Mouse (Mus musculus) naive thymus-derived CD4-positive, alpha-beta T cell, adult 2 months (primary cell): Measurements from ENCODE around the gene Ascc1.
"Not testable (repeated sequence)": the region's sequence is repeated elsewhere in the genome, so short reads cannot be mapped to it uniquely, and the experiment has no call there.

ENCODE experiments used
- DNase-seq: peaks from one replicate; pipeline ENCODE4 v3.0.0-alpha.2; 2011; ENCODE audit warnings: low read depth

The Ascc1 gene

GRCm38 (mm10) chr10:60116997-60117396 is 114.4 kb downstream of the Ascc1 start:
- DNase-seq, result no peak

DNA sequence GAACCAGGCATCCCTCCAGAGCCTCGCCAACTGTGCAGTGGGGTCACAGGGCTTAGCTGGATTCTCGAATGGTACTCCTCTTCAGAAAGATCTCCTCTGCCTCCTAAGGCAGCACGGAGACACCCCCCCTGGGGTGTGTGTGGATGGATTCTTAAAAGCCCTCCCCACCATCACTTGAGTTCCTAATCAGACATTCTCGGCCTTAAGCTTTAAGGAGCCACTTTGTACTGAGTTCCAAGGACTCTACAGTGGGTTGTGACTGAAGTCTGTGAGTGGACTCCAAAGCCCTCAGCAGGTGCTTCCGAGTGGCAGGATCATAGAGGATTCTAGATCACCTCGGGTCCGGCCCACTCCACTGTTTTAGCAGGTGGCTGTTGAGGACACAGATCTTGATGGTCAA is 115.9 kb downstream of the Ascc1 start:
- DNase-seq, result no peak

- no peak for DNase-seq
Observed at GRCm38 (mm10) chr10:60120630-60121029, 118.0 kb downstream of the Ascc1 start.

- DNase-seq, result peak; percentile 27
Observed at GRCm38 (mm10) chr10:60124078-60124477, 121.5 kb downstream of the Ascc1 start.

GRCm38 (mm10) chr10:60125529-60126327 is 123.1 kb downstream of the Ascc1 start:
- DNase-seq, result peak; percentile 30

- no peak for DNase-seq
Observed at GRCm38 (mm10) chr10:60128287-60128686, 125.7 kb downstream of the Ascc1 start.

GRCm38 (mm10) chr10:60130504-60130903 is 127.9 kb downstream of the Ascc1 start:
- no peak for DNase-seq

- DNase-seq, result no peak
Observed at GRCm38 (mm10) chr10:60133501-60133900, 130.9 kb downstream of the Ascc1 start.

- DNase-seq, result no peak
Observed at GRCm38 (mm10) chr10:60134201-60134600, 131.6 kb downstream of the Ascc1 start.

- DNase-seq, result not testable (repeated sequence)
Observed at GRCm38 (mm10) chr10:60136010-60136409, 133.4 kb downstream of the Ascc1 start.

DNA sequence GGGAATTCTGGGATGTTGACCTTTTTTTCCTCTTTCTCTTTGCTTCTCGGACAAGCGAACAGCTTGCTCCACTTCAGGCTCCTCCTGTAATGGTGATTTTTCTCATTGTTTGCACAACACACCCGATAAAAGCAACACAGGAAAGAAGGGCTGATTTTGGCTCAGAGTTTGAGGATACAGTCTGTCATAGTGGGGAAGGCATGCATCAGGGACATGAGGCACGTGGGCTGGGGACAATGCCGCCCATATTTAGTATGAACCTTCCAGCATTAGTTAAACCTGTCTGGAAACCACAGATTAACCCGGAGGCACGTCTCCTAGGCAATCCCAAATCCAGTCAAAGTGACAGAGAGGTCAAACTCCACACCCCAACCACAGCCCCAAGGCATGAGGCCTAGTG is 134.3 kb downstream of the Ascc1 start:
- DNase-seq, result no peak

DNA sequence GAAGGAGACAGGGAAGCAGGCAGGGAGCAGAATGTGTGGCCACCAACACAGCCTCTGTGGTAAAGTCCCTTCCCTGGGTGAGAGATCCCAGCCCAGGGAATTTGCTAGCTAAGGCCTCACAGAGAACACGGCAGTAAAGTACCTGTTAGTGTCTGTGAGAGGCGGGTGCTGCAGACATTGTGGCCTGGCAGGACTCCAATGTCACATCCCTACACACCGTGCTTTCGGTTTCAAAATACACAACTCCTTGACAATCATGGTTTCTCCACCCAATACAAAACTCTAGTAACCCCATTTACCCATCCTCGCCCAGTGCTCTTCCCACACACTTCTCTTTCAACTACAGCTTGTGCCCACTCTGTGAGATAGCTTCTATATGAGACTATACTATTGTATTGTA is 136.1 kb downstream of the Ascc1 start:
- peak; percentile 37 for DNase-seq

DNA sequence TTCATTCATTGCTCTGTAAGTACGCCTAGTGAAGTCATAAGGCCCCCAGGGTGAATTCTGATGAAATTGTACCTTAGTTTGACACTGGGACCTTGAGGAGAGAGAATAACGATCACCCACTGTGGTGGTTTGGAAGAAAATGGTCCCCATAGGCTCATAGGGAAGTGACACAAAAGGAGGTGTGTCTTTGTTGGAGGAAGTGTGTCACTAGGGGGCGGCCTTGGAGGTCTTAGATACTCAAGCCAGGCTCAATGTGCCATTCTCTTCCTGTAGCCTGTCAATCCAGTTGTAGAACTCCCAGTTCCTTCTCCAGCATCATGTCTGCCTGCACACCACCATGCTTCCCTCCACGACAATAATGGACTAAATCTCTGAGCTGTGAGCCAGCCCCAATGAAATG is 138.1 kb downstream of the Ascc1 start:
- no peak for DNase-seq

DNA sequence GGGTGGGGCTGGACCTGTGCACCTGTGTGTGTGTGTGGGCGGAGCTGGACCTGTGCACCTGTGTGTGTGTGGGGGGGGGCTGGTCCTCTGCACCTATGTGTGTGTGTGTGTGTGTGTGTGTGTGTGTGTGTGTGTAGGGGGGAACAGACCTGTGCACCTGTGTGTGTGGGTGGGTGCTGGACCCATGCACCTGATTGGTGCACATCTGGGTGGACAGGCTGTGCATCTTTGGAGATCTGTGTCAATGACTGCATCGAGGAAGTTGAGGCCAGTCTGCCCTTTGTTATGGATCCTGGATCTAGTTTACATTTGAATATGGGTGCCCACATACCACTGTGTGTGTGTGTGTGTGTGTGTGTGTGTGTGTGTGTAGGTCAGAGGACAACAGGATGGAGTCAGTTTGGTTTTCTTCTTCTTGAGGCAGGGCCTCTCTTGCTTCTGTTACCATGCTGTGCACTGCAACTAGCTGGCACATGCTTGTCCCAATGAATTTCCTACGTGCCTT is 139.1 kb downstream of the Ascc1 start:
- no peak for DNase-seq

DNA sequence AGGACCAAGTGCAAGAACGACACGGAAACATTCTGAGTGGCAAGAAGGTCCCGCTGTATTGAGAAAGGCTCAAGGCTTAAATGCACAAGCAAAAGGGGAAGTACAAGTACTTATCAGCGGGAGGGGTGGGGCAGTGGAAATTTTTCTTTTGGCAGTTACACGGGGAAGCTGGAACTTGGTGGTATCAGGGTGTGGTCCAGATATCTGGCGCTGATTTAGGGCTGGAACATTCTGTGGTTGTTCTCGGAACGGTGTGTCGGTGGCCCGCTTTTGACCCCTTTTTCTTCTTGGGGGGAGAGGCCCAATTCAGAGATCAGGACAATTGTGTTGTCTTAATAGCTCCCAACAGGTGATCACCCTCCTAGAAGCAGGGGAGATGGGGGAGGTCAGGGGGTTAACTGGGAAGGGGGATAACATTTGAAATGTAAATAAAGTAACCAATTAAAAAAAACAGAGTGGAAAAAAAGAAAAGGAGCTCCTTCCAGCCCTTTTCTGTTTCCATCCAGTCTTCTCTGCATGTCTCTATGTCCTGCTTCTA is 145.0 kb downstream of the Ascc1 start:
- not testable (repeated sequence) for DNase-seq

DNA sequence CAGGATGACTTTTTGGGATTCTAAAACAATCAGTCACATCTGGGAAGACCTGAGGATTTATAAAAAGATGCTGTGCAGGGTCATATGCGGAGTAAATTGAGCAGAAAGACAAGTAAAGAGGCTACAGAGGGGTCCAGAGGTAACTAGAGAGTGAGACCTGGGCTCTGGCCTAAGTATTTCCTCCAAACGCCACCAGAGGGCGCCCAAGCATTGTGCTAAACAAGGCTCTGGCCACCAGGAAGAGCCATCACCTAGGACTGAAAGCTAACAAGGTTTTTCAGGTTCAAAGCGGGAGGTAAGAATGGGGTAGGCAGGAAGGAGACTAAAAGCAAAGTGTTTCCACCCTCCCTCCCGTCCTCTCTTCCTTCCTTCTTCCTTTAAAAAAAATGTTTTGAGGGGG is 145.5 kb downstream of the Ascc1 start:
- peak; percentile 87 for DNase-seq
